Mouse (Mus musculus): ENCODE data around the gene Kptn.

DNA sequence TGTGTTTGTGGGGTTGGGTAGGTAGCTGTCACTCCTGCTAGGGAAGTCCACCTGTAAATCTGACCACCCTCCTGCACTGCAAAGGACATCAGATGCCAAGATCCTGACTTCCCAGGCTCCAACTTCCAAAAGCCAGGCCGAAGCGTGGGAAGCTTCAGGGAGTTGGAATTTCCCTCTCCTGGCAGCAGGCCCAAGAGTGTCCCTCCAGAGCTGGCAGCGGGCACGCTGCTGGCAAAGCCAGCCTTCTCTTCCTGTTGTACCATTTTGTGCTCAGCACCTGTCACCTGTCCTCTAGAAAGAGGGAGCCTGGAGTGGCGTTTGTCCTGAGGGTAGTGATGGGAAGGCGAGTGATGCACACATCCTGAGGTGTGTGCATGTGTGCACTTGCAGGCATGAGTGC is 8.6 kb downstream of the Kptn start:
- no peak for TF ChIP-seq GATA1 (IDR thresholded peaks at IDR 0.05; ENCODE audit: low read length)
- TF ChIP-seq TAL1 (IDR thresholded peaks at IDR 0.05; ENCODE audit: low read length) = no peak
